Mouse (Mus musculus): Measurements from ENCODE around the gene Syt7. TPM values are rescaled to one million over a fixed set of nuclear protein-coding genes. Genes with fewer than 3 reads are reported as not detected.

The Syt7 gene
- polyA plus RNA-seq, 1 experiment from 2014 or later = 3.0 TPM

DNA sequence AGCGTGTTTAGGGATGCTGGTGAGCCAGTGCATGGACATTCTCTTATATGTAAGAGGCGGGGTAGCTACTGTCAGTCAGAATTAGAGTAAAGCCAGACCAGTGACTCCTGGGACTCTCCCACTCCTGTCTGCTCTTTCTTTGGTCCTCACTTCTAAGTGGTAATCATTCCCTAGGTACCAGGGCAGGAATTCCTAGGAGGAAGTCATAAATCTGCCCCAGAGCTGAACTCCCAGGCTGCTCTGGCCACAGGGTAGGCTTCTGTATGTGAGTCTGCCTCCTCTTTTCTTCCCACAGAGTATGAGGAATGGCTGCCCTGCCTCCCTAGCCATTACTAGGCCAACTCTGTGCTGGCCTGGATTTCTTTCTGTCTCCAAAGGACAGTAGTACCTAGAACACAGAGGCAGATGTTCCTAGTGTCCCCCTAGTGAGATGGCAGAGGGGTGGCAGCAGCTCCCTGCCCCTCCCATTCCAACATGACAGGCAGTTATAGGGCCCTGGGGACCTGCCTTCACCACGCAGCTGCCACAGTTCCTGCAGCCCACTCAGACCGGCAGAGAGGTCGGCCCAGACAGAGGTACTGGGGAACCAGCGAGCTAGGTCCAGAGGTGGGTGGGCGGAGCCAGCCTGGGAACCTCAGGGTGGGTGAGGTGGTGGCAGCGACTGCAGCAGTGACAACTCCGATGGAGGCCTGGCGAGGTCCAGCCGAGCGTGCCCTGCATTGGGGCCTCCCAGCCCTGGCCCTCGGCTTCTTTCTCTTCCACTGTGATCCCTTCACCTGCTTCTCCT lies 36.8 kb downstream of the Syt7 start:
- peaks cover 17% of the 10 kb centered on the region for H3K4me1 ChIP-seq (ENCODE audit: control insufficient read depth, insufficient read depth, low read length)
- 41% methylated on average over 13 of the region's 13 CpGs for WGBS
- H3K4me3 ChIP-seq (ENCODE audit: low read depth, low read length) = no peak overlapping the region
- no peak overlapping the region; the same call in 1 of the 2 replicates for H3K9ac ChIP-seq (ENCODE audit: low read length)
- H3K9me3 ChIP-seq (ENCODE audit: control insufficient read depth, low read length) = no peaks in the 10 kb centered on the region
- H3K27me3 ChIP-seq (ENCODE audit: control insufficient read depth, insufficient read depth, low read length) = no peaks in the 10 kb centered on the region
- ATAC-seq (ENCODE audit: low FRiP score) = 0 out of 2 replicates have a peak, but pooled peaks have one; percentile 6
- no peaks in the 10 kb centered on the region for H3K36me3 ChIP-seq (ENCODE audit: control insufficient read depth, insufficient read depth, low read length)
- H3K27ac ChIP-seq (ENCODE audit: low read depth, low read length) = no peak overlapping the region
- no peak overlapping the region for H3K4me2 ChIP-seq
- DNase-seq (ENCODE audit: low spot score, missing footprints) = no peak

DNA sequence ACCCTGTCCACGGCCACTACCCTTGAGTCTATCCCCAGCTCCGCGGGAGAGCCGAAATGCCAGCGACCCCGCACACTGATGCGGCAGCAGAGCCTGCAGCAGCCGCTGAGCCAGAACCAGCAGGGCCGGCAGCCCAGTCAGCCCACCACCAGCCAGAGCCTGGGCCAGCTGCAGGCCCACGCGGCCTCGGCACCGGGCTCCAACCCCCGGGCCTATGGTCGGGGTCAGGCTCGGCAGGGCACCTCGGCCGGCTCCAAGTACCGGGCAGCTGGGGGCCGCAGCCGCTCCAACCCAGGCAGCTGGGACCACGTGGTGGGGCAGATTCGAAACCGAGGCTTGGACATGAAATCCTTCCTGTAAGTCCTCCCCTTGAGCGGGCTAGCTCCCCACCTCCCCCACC lies 37.4 kb downstream of the Syt7 start:
- no peaks in the 10 kb centered on the region for H3K36me3 ChIP-seq (ENCODE audit: control insufficient read depth, insufficient read depth, low read length)
- H3K9me3 ChIP-seq (ENCODE audit: control insufficient read depth, low read length) = no peaks in the 10 kb centered on the region
- no peak overlapping the region for H3K4me3 ChIP-seq (ENCODE audit: low read depth, low read length)
- no peak overlapping the region for H3K4me2 ChIP-seq
- WGBS = 37% methylated on average over 25 of the region's 25 CpGs
- H3K4me1 ChIP-seq (ENCODE audit: control insufficient read depth, insufficient read depth, low read length) = peaks cover 17% of the 10 kb centered on the region
- peak overlapping the region; percentile 36 for H3K9ac ChIP-seq (ENCODE audit: low read length)
- H3K27me3 ChIP-seq (ENCODE audit: control insufficient read depth, insufficient read depth, low read length) = no peaks in the 10 kb centered on the region
- no peak overlapping the region for H3K27ac ChIP-seq (ENCODE audit: low read depth, low read length)
- DNase-seq (ENCODE audit: low spot score, missing footprints) (no peak), ATAC-seq (ENCODE audit: low FRiP score) (0 out of 2 replicates have a peak, but pooled peaks have one; percentile 4)

DNA sequence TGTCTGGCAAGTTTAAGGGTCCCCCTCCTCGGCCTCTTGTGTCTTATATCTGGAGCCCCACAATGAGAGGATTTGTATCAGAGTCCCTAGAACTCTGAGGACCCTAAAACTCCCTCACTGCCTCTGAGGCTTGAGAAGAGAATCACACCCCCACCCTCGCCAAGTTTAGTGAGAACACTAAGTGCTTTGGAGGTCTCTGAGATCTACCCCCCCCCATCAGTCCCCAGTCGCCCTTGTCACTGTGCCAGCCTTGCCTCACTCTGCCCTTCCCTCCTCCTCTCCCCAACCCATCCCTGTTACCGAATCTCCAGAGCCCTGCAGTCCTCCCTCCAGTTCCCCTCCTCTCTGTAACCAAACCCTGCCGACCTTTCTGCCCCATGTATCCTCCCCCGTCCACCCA lies 37.9 kb downstream of the Syt7 start:
- no peak overlapping the region for H3K4me2 ChIP-seq
- no peak overlapping the region for H3K9ac ChIP-seq (ENCODE audit: low read length)
- H3K9me3 ChIP-seq (ENCODE audit: control insufficient read depth, low read length) = no peaks in the 10 kb centered on the region
- no peaks in the 10 kb centered on the region for H3K27me3 ChIP-seq (ENCODE audit: control insufficient read depth, insufficient read depth, low read length)
- H3K36me3 ChIP-seq (ENCODE audit: control insufficient read depth, insufficient read depth, low read length) = no peaks in the 10 kb centered on the region
- H3K4me1 ChIP-seq (ENCODE audit: control insufficient read depth, insufficient read depth, low read length) = peaks cover 16% of the 10 kb centered on the region
- DNase-seq (ENCODE audit: low spot score, missing footprints) (no peak), ATAC-seq (ENCODE audit: low FRiP score) (no peak)
- H3K27ac ChIP-seq (ENCODE audit: low read depth, low read length) = no peak overlapping the region
- H3K4me3 ChIP-seq (ENCODE audit: low read depth, low read length) = no peak overlapping the region
- WGBS = 65% methylated on average over 6 of the region's 6 CpGs

DNA sequence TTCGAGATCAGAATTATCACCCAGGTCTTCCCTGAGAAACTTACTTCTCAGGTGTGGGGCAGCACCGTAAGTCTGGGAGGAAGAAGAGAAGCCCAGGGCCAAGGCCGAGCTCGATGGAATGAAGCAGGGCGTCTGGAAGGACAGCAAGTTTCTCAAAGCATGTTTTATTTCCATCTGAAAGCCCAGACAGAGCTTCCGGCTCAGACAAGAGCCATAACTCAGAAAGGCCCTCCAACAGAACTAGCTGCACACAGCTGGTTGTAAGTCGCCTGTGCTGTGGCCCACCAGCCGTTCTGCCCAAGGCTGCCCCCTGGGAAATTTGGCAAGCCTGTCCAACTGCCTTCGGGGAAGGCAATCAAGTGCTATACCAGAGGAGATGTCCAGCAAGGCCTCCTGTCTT lies 38.5 kb downstream of the Syt7 start:
- no peak for ATAC-seq (ENCODE audit: low FRiP score)
- no peak overlapping the region for H3K27ac ChIP-seq (ENCODE audit: low read depth, low read length)
- no peak overlapping the region for H3K4me3 ChIP-seq (ENCODE audit: low read depth, low read length)
- H3K4me2 ChIP-seq = no peak overlapping the region
- H3K9me3 ChIP-seq (ENCODE audit: control insufficient read depth, low read length) = no peaks in the 10 kb centered on the region
- no peak overlapping the region for H3K9ac ChIP-seq (ENCODE audit: low read length)
- no peak for DNase-seq (ENCODE audit: low spot score, missing footprints)
- WGBS = 83% methylated on average over 9 of the region's 9 CpGs
- H3K27me3 ChIP-seq (ENCODE audit: control insufficient read depth, insufficient read depth, low read length) = no peaks in the 10 kb centered on the region
- peaks cover 10% of the 10 kb centered on the region for H3K4me1 ChIP-seq (ENCODE audit: control insufficient read depth, insufficient read depth, low read length)
- H3K36me3 ChIP-seq (ENCODE audit: control insufficient read depth, insufficient read depth, low read length) = no peaks in the 10 kb centered on the region

DNA sequence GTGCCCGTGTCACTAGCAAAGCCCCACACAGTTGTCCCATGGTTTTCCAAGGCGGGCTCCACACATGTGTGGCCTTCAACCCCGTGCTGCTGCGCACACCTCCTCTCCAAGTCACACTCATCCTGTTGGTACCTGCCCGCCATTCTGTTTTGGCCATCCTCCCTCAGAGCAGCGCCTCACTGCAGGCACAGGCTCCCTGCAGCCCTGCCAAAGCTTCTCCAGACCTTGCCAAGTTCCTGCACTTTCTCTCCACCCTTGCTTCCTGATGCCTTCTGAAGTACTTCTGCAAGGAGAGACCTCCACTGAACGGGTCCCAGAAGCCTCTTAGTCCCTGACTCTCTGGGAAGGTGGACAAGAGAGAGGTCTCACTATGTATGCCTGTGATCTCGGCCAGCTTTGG lies 40.5 kb downstream of the Syt7 start:
- no peak for ATAC-seq (ENCODE audit: low FRiP score)
- Histone ChIP-seq H3K9me3 (ENCODE audit: control insufficient read depth, low read length) (no peaks in the 10 kb centered on the region), H3K4me3 (ENCODE audit: low read depth, low read length) (no peak overlapping the region), H3K27ac (ENCODE audit: low read depth, low read length) (no peak overlapping the region), H3K4me2 (no peak overlapping the region), H3K4me1 (ENCODE audit: control insufficient read depth, insufficient read depth, low read length) (peaks cover 4% of the 10 kb centered on the region), H3K9ac (ENCODE audit: low read length) (no peak overlapping the region), H3K36me3 (ENCODE audit: control insufficient read depth, insufficient read depth, low read length) (no peaks in the 10 kb centered on the region), H3K27me3 (ENCODE audit: control insufficient read depth, insufficient read depth, low read length) (no peaks in the 10 kb centered on the region)
- no peak for DNase-seq (ENCODE audit: low spot score, missing footprints)
- 93% methylated on average over 8 of the region's 8 CpGs for WGBS

DNA sequence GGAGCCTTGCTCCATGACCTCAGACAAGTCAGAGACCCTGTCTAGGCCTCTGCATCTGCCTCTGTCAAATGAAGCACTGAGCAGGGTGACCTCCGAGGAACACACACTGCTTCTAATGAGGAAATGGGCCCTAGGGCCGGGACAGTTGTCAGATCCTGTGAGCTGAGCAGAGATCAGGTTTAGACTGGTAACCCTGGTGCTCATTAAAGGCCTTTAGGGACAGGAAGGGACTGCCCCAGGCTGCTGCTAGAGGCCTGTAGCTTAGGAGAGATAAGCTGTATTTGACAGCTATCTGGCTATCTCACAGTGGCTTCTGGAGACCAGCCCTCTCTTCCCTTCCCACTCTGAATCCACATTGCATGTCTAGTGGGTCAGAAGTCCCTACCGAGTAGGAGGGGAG lies 42.5 kb downstream of the Syt7 start:
- 0 out of 2 replicates have a peak, but pooled peaks have one; percentile 17 for ATAC-seq (ENCODE audit: low FRiP score)

GRCm38 (mm10) chr19:10431841-10432240 lies 43.0 kb downstream of the Syt7 start:
- no peaks in the 10 kb centered on the region; the same call in 1 of the 2 replicates for H3K4me1 ChIP-seq (ENCODE audit: control insufficient read depth, insufficient read depth, low read length)
- H3K27me3 ChIP-seq (ENCODE audit: control insufficient read depth, insufficient read depth, low read length) = no peaks in the 10 kb centered on the region
- 65% methylated on average over 4 of the region's 4 CpGs for WGBS
- DNase-seq (ENCODE audit: low spot score, missing footprints) (no peak), ATAC-seq (ENCODE audit: low FRiP score) (no peak)
- no peaks in the 10 kb centered on the region for H3K9me3 ChIP-seq (ENCODE audit: control insufficient read depth, low read length)
- H3K9ac ChIP-seq (ENCODE audit: low read length) = no peak overlapping the region
- no peak overlapping the region for H3K4me2 ChIP-seq
- H3K4me3 ChIP-seq (ENCODE audit: low read depth, low read length) = no peak overlapping the region
- H3K27ac ChIP-seq (ENCODE audit: low read depth, low read length) = no peak overlapping the region
- no peaks in the 10 kb centered on the region for H3K36me3 ChIP-seq (ENCODE audit: control insufficient read depth, insufficient read depth, low read length)

More for the DNA sequence above, 42.5 kb downstream of the Syt7 start:
- Histone ChIP-seq H3K27ac (ENCODE audit: low read depth, low read length) (no peak overlapping the region), H3K4me2 (no peak overlapping the region), H3K36me3 (ENCODE audit: control insufficient read depth, insufficient read depth, low read length) (no peaks in the 10 kb centered on the region), H3K9ac (ENCODE audit: low read length) (no peak overlapping the region), H3K9me3 (ENCODE audit: control insufficient read depth, low read length) (no peaks in the 10 kb centered on the region), H3K4me1 (ENCODE audit: control insufficient read depth, insufficient read depth, low read length) (peaks cover 2% of the 10 kb centered on the region), H3K27me3 (ENCODE audit: control insufficient read depth, insufficient read depth, low read length) (no peaks in the 10 kb centered on the region), H3K4me3 (ENCODE audit: low read depth, low read length) (no peak overlapping the region)
- WGBS = 66% methylated on average over 3 of the region's 3 CpGs
- no peak for DNase-seq (ENCODE audit: low spot score, missing footprints)

- no peak for ATAC-seq (ENCODE audit: low FRiP score)
- H3K4me2 ChIP-seq = no peak overlapping the region
- H3K9ac ChIP-seq (ENCODE audit: low read length) = no peak overlapping the region
- no peaks in the 10 kb centered on the region; the same call in 1 of the 2 replicates for H3K4me1 ChIP-seq (ENCODE audit: control insufficient read depth, insufficient read depth, low read length)
- WGBS = 82% methylated on average over 7 of the region's 7 CpGs
- DNase-seq (ENCODE audit: low spot score, missing footprints) = no peak
- H3K27ac ChIP-seq (ENCODE audit: low read depth, low read length) = no peak overlapping the region
- H3K27me3 ChIP-seq (ENCODE audit: control insufficient read depth, insufficient read depth, low read length) = no peaks in the 10 kb centered on the region
- H3K4me3 ChIP-seq (ENCODE audit: low read depth, low read length) = no peak overlapping the region
- H3K9me3 ChIP-seq (ENCODE audit: control insufficient read depth, low read length) = no peaks in the 10 kb centered on the region
- H3K36me3 ChIP-seq (ENCODE audit: control insufficient read depth, insufficient read depth, low read length) = no peaks in the 10 kb centered on the region
Observed at GRCm38 (mm10) chr19:10433225-10433624, 44.3 kb downstream of the Syt7 start.

DNA sequence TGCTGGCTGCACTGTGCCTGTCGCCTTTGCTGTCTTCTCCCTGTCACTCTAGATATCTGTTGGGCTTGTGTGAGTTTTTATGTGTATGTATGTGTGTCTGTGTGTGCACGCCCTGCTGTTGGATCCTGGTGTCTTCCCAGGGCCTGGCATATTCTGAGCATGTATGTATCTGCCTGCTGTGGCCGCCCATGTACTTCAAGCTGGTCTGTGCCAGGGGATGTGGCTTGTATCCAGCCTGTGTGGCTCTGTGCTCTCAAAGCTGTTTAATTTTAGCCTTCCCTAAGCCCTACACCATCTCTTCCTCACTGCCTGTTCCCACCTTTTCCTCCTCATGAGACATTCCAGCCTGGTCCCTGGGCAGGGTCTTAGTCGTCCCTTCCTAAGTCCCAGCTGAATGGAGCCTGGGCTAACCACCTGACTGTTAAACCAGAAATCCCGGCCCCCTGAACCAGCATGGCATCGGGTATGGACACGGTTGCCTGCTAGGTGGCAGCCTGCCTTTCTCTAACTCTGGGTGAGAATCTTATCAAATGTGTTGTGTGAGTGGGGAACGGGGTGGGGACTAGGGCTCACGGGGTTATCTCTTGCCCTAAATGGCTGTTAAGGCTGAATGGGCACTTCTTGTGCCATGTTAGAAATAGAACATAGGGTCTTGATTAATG lies 45.1 kb downstream of the Syt7 start:
- Histone ChIP-seq H3K27ac (ENCODE audit: low read depth, low read length) (no peak overlapping the region), H3K36me3 (ENCODE audit: control insufficient read depth, insufficient read depth, low read length) (no peaks in the 10 kb centered on the region), H3K4me1 (ENCODE audit: control insufficient read depth, insufficient read depth, low read length) (no peaks in the 10 kb centered on the region; the same call in 1 of the 2 replicates), H3K9me3 (ENCODE audit: control insufficient read depth, low read length) (no peaks in the 10 kb centered on the region), H3K9ac (ENCODE audit: low read length) (no peak overlapping the region), H3K4me2 (no peak overlapping the region), H3K27me3 (ENCODE audit: control insufficient read depth, insufficient read depth, low read length) (no peaks in the 10 kb centered on the region), H3K4me3 (ENCODE audit: low read depth, low read length) (no peak overlapping the region)
- DNase-seq (ENCODE audit: low spot score, missing footprints) (no peak), ATAC-seq (ENCODE audit: low FRiP score) (no peak)
- WGBS = 75% methylated on average over 9 of the region's 9 CpGs

All from midbrain, embryonic 11.5 days (tissue).